11 mouse cellular contexts compared by ENCODE assay signal in genomic region chr10:75091478-75092152, GRCm38 (mm10). TPM values are rescaled to one million over a fixed set of nuclear protein-coding genes. Genes with fewer than 3 reads are reported as not detected.
DNase-seq lines count a peak whose midpoint lies in the region; ATAC-seq and TF ChIP-seq lines count a peak whose summit lies in the region.
"Had no signal": no experiment of that assay in that cellular context is flagged by ENCODE, and none has a peak within 500 bp of the region (broad histone marks: within the 10 kb centered on the region; RNA-seq: fewer than 3 reads in every experiment).

No protein-coding gene starts in this region.

- H3K9me3 ChIP-seq in hindbrain, embryonic 16.5 days (ENCODE audit: control insufficient read depth, low read length), result no peaks in the 10 kb centered on the region
- H3K9me3 ChIP-seq in hindbrain, embryonic 11.5 days (ENCODE audit: control insufficient read depth, low read length), result no peaks in the 10 kb centered on the region
- H3K9me3 ChIP-seq: neural tube, embryonic 13.5 days had no signal

- intact Hi-C loops in heart, postnatal 14 days (cut with DNase I), result no loop called here

- 51% methylated on average over 10 of the region's 10 CpGs for WGBS in hindbrain, embryonic 16.5 days
- WGBS in hindbrain, embryonic 11.5 days, result 86% methylated on average over 10 of the region's 10 CpGs

- CTCF ChIA-PET in Patski (lab: Charles Lee), result interaction anchor here (1.3 to 1.5 kb wide), 2 partner anchors 12 to 60 kb away, joined by 5 read pairs; no protein-coding TSS in a partner anchor

- H3K36me3 ChIP-seq in hindbrain, embryonic 16.5 days (ENCODE audit: control insufficient read depth, insufficient read depth, low read length), result no peaks in the 10 kb centered on the region
- no peaks in the 10 kb centered on the region for H3K36me3 ChIP-seq in hindbrain, embryonic 11.5 days (ENCODE audit: control insufficient read depth, insufficient read depth, low read length)
- H3K36me3 ChIP-seq: neural tube, embryonic 13.5 days had no signal

- peaks cover 12% of the 10 kb centered on the region for H3K4me1 ChIP-seq in hindbrain, embryonic 16.5 days (ENCODE audit: control insufficient read depth, insufficient read depth, low read depth, low read length)
- peaks cover 5% of the 10 kb centered on the region; the same call in 1 of the 2 replicates for H3K4me1 ChIP-seq in hindbrain, embryonic 11.5 days (replicated peaks; ENCODE audit: control insufficient read depth, insufficient read depth, low read length)

- H3K27me3 ChIP-seq in hindbrain, embryonic 16.5 days (replicated peaks; ENCODE audit: control insufficient read depth, insufficient read depth, low read length), result no peaks in the 10 kb centered on the region
- H3K27me3 ChIP-seq in hindbrain, embryonic 11.5 days (ENCODE audit: control insufficient read depth, insufficient read depth, low read length), result peaks cover 3% of the 10 kb centered on the region; the same call in 1 of the 2 replicates
- H3K27me3 ChIP-seq in Patski, result no peaks in the 10 kb centered on the region
- H3K27me3 ChIP-seq: neural tube, embryonic 13.5 days had no signal

- POLR2A ChIA-PET in Patski (lab: Charles Lee), result interaction anchor here (0.8 kb wide), 1 partner anchor 19 kb away, joined by 3 read pairs; no protein-coding TSS in a partner anchor

- H3K9ac ChIP-seq in hindbrain, embryonic 16.5 days (ENCODE audit: low read depth, low read length), result no peak overlapping the region
- H3K9ac ChIP-seq in hindbrain, embryonic 11.5 days (ENCODE audit: low read depth, low read length), result no peak overlapping the region
- H3K9ac ChIP-seq: neural tube, embryonic 13.5 days had no signal

- H3K27ac ChIP-seq in hindbrain, embryonic 16.5 days (ENCODE audit: low read depth, low read length), result no peak overlapping the region
- H3K27ac ChIP-seq in hindbrain, embryonic 11.5 days (ENCODE audit: low read depth, low read length), result no peak overlapping the region
- H3K27ac ChIP-seq: neural tube, embryonic 13.5 days had no signal

- H3K4me2 ChIP-seq in hindbrain, embryonic 16.5 days (ENCODE audit: low read length), result no peak overlapping the region
- H3K4me2 ChIP-seq in hindbrain, embryonic 11.5 days (replicated peaks; ENCODE audit: low read depth, low read length), result no peak overlapping the region
- H3K4me2 ChIP-seq: neural tube, embryonic 13.5 days had no signal

- ATAC-seq in hindbrain, embryonic 16.5 days, result peak; percentile 52; the same call in 1 of the 2 replicates
- ATAC-seq in hindbrain, embryonic 11.5 days (ENCODE audit: low FRiP score), result no peak
- ATAC-seq in Patski, result peak; percentile 26

- DNase-seq in hindbrain, embryonic 11.5 days (ENCODE audit: low spot score), result no peak
- peak; percentile 19 for DNase-seq in Patski (ENCODE audit: low read depth, low spot score)
- DNase-seq in fibroblast of lung, adult 2 months (ENCODE audit: low read depth), result peak; percentile 90
- peak; percentile 28 to 45 for DNase-seq in heart, postnatal 14 days
- DNase-seq in kidney, adult 8-10 months, result no peak
- DNase-seq in B cell, adult 2 months, result no peak
- no peak for DNase-seq in layer of hippocampus, postnatal 10 days (ENCODE audit: low spot score in 2 of 2)
- DNase-seq: thymus, adult 18-20 months had no signal

- no peak for TF ChIP-seq CTCF in Patski (IDR thresholded peaks at IDR 0.05)

- no peak overlapping the region for H3K4me3 ChIP-seq in hindbrain, embryonic 16.5 days (ENCODE audit: low read length)
- no peak overlapping the region for H3K4me3 ChIP-seq in hindbrain, embryonic 11.5 days (ENCODE audit: low read depth, low read length)
- H3K4me3 ChIP-seq: neural tube, embryonic 13.5 days had no signal

- in situ Hi-C loops in Patski (cut with MboI; ENCODE audit: low pct_unique_long_range_greater_than_20kb), result no loop called here

RNA-seq across cellular contexts. Expression of gene Bcr, which starts 31.2 kb away (rescaled TPM):
- polyA plus RNA-seq in hindbrain, embryonic 16.5 days (2015; fragmentation: Nextera tagmentation; extraction: Ambion mirVana), result 11.5 and 13.6 TPM in 2 replicates
- 10.5 and 15.2 TPM in 2 replicates for polyA plus RNA-seq in hindbrain, embryonic 11.5 days (2014; fragmentation: Nextera tagmentation; extraction: Ambion mirVana)
- polyA plus RNA-seq in Patski (2021), result 38.8 TPM
- 10 to 100 TPM; 11.6 to 12.3 TPM for total RNA-seq in heart, postnatal 14 days (2021)
- total RNA-seq in layer of hippocampus, postnatal 10 days (2021), result 10 to 100 TPM; 71.2 to 76.3 TPM

RNA-seq across cellular contexts. Expression of gene Rab36, which starts 54.8 kb away (rescaled TPM):
- polyA plus RNA-seq in hindbrain, embryonic 16.5 days (2015; fragmentation: Nextera tagmentation; extraction: Ambion mirVana), result 19.5 and 22.2 TPM in 2 replicates
- 6.8 and 9.3 TPM in 2 replicates for polyA plus RNA-seq in hindbrain, embryonic 11.5 days (2014; fragmentation: Nextera tagmentation; extraction: Ambion mirVana)
- polyA plus RNA-seq in Patski (2021), result 16.3 TPM
- total RNA-seq in heart, postnatal 14 days (2021), result 1 to 10 TPM in 1 of 2 experiments, under 1 TPM in 1; 0.80 to 1.2 TPM
- 10 to 100 TPM; 31.4 to 40.3 TPM for total RNA-seq in layer of hippocampus, postnatal 10 days (2021)

RNA-seq across cellular contexts. Expression of gene Rsph14, which starts 59.2 kb away (rescaled TPM):
- 0.49 and 0.81 TPM in 2 replicates for polyA plus RNA-seq in hindbrain, embryonic 16.5 days (2015; fragmentation: Nextera tagmentation; extraction: Ambion mirVana)
- polyA plus RNA-seq in hindbrain, embryonic 11.5 days (2014; fragmentation: Nextera tagmentation; extraction: Ambion mirVana), result 0.15 and 0.46 TPM in 2 replicates
- not detected for polyA plus RNA-seq in Patski (2021)
- not detected for total RNA-seq in heart, postnatal 14 days (2021)
- 1 to 10 TPM in 1 of 2 experiments, under 1 TPM in 1; 0.50 to 1.1 TPM for total RNA-seq in layer of hippocampus, postnatal 10 days (2021)
- polyA plus RNA-seq: limb, embryonic 14.5 days had no signal

Comparison
In these comparisons a context has a peak if more than half of its experiments do, and no peak if none do; other contexts are left out.
1. DNase-seq: peak in Patski (single experiment), fibroblast of lung, adult 2 months (single experiment) and heart, postnatal 14 days (2 of 2); none in hindbrain, embryonic 11.5 days (single experiment), kidney, adult 8-10 months (0 of 2), B cell, adult 2 months (0 of 2) and layer of hippocampus, postnatal 10 days (0 of 2).